Mouse (Mus musculus) brain, adult 2 months (tissue): ENCODE measurements around the gene Sms.

Source experiments
- DNase-seq: peaks from one replicate; pipeline ENCODE4 v3.0.0; 2011; ENCODE audit warnings: low read depth, low spot score

Gene Sms

DNA sequence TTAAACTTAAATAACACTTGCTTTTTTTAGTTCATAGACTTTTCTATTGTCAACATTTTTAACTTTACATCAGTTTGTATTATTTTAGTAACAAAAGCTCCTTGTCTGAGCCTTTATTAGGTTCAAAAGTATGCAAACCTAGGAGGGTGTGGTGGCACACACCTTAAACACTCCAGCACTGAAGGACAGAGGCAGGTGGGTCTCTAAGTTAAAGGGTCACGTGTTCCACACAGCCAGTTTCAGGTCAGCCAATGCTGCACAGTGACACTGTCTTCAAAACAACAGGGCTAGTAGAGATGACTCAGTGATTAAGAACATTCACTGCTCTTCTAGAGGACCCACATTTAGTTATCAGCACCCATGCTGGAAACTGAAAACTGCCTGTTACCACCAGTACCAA lies 43.1 kb downstream of the Sms start:
- no peak for DNase-seq

DNA sequence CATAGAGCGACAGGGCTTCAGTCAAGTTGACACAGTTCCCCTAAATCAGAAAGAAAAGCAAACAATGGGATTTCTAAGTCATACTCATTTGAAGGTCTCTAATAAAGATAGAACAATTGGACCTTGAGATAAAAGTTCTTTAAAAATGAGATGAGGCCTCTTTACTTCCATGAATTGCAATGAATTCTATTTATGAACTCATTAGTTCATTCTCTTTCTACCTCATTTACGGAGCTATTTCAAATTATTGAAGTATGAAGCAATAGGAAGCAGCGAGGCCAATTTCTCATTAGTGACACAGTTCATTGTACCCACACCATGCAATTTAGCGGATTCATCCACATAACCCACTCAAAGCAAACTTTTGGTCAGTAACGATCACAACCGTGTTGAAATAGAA lies 44.7 kb downstream of the Sms start:
- no peak for DNase-seq

DNA sequence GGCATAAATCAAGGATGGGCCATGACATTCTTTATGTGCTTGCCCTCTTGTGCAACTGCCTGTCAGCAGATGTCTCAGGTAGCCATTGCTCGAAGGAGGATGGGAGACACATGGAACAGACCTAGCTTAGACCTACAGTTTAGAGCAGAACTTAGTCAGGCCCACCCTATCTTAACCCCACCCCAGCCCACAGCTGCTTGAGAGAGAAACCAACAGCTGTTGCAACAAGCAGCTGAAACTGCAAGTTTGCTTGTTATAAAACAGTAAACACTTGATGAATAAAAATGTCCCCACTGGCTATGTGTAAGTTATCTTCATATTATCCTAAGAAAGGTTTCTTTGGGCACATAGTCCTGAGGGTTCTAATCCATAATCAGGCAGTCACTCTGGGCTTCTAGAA lies 57.3 kb downstream of the Sms start:
- DNase-seq: no peak

DNA sequence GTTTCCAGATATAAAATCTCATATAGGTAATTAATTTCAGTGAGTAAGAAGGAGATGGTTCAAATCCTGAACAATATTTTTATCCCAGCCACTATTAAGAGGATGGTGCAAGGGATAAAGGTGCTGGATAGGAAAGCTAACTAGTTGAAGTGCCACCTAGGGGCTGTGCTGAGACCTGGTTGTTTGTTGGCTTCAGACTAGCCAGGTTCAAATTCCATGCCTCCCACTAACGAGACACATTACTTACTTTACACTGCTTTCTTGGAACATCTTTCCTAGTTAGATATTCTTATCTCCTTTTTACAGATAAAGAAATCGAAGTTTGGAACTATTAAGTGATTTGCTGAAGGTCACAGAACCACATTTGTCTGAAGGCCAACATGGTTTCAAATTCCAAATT lies 72.6 kb downstream of the Sms start:
- DNase-seq: no peak

DNA sequence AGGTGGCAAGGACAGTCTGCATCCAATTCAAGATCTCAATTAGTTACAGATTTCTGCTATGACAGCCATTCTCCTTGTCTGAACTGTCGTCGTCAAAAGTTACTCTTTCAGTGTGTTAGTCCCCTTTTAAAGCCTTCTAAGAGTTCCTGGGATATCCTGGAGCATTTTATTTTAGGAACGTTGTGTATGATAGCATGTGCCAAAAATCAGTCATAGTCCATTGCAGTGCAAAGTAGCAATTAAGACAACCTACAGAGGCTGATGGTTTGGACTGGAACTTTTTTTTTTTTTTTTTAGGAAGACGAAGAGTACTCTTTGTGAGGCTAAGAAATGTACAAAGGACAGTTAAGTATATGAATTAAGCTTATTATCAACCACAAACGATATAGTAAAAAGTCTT lies 76.9 kb downstream of the Sms start, which contains the start of gene Phex:
Gene Phex, minus strand, starts transcription at position 101 of the 400 bp plus-strand sequence.
- no peak for DNase-seq

DNA sequence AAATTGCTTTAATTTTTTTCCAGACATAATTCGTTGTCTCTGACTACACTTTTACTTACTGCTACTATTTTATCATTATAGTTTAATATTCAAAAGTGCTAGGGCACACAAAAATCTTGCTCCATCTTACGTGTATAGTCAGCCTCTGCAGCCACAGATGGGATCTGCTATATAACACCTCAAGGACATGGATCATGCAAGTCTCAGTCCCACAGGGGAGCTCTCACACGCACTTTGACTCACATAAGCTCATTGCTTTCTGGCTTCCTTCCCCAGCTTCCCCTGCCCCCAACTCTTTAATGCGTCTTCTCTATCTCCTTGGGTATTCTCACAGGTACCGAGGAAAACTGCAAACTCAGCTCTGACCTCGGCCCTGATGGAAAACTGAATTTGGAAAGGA lies 87.2 kb downstream of the Sms start:
- DNase-seq: no peak
